Mouse (Mus musculus) lung, adult 2 months (tissue): Measurements from ENCODE around the gene Sap25. TPM values are rescaled to one million over a fixed set of nuclear protein-coding genes. Genes with fewer than 3 reads are reported as not detected.
"Not testable (repeated sequence)": the region's sequence is repeated elsewhere in the genome, so short reads cannot be mapped to it uniquely, and the experiment has no call there.

Source experiments
- DNase-seq: peaks from one replicate; pipeline ENCODE4 v3.0.0; 2022
- H3K4me1 ChIP-seq: fragments of 200-500 bp; 2 replicates; pipeline ENCODE4 v1.6.1; 2011; ENCODE audit warnings: low read length; ENCODE audit not compliant: control insufficient read depth, insufficient read depth
- H3K4me3 ChIP-seq: fragments of 200-500 bp; replicated peaks from 2 replicates; pipeline ENCODE3; 2011; ENCODE audit warnings: low read depth, mild to moderate bottlenecking, control low read depth, low read length; ENCODE audit errors: extremely low read depth
- CTCF ChIP-seq: fragments of 200-500 bp; IDR thresholded peaks from 2 replicates; pipeline ENCODE4 v1.5.1; 2011; ENCODE audit warnings: mild to moderate bottlenecking, low read length, control low read depth; ENCODE audit not compliant: insufficient read depth
- POLR2A ChIP-seq: fragments of 200-500 bp; IDR thresholded peaks from 2 replicates; pipeline ENCODE4 v1.6.1; 2011; ENCODE audit warnings: low read depth, mild to moderate bottlenecking, control low read depth, low read length, borderline replicate concordance; ENCODE audit errors: extremely low read depth
- WGBS: fragments of 180-500 bp; shearing (Covaris S2); methylation state at CpG from one replicate; pipeline ENCODE4 v1.1.7; 2018; 5-methylcytosine and 5-hydroxymethylcytosine counted together
- polyA plus RNA-seq: library from polyadenylated mRNA; depleted of rRNA; stranded (reverse); fragments of >200 nt; gene quantifications from 2 replicates; pipeline ENCODE4 v1.2.3, GENCODE M21; 2012

Gene Sap25
- polyA plus RNA-seq, 1 experiment = 162 TPM

DNA sequence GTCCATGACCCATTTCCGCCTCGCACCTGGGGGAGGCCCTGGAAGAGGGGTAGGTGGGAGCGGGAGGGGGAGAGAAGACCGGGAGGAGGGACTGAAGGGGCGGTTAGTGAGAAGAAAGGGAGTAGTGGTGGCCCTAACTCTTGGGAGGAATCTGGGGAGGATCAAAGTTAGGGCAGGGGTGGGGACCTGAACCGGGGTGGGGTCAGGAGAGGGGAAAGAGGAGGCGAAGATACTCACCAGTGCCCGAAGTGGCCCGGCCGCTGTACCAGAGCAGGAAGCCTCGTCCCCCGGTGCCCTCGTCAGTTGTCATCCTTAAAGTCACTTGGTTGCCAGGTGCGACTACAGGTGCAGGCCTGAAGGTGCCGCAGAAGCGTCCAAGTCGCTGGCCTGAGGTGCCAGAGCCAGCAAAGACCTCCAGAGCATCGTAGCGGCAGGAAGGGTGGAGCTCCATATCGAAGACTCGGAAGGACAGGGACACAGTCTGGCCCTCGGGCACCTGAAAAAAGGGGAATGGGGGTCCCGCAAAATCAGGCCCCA, 32.4 kb upstream of the Sap25 start:
- Histone ChIP-seq H3K4me3 (no peak overlapping the region), H3K4me1 (peaks cover 10% of the 10 kb centered on the region; the same call in 1 of the 2 replicates)
- 42% methylated on average over 22 of the region's 23 CpGs for WGBS
- peak; percentile 19; the same call in 1 of the 2 replicates for TF ChIP-seq CTCF
- TF ChIP-seq POLR2A = no peak
- peak; percentile 26 for DNase-seq

DNA sequence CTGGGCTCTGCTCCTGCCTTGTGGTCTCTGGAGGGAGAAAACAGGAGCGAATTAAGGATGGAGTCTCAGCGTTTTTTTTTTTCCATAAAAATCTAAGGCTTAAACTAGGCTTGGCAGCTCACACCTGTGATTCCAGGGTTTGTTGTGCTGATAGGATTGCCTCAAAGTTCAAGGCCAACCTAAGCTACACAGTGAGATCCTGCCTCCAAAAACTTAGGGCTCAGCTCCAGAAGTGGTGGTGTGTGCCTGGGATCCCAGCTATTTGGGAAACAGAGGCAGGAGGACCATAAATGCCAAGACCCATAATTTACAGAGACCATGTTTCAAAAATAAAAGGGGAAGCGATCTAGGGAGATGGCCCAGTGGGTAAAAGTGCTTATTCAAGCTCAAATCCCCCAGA, 31.8 kb upstream of the Sap25 start:
- Histone ChIP-seq H3K4me1 (peaks cover 10% of the 10 kb centered on the region; the same call in 1 of the 2 replicates), H3K4me3 (no peak overlapping the region)
- DNase-seq = no peak
- TF ChIP-seq CTCF (no peak), POLR2A (no peak)
- WGBS = 64% methylated on average over 3 of the region's 3 CpGs

DNA sequence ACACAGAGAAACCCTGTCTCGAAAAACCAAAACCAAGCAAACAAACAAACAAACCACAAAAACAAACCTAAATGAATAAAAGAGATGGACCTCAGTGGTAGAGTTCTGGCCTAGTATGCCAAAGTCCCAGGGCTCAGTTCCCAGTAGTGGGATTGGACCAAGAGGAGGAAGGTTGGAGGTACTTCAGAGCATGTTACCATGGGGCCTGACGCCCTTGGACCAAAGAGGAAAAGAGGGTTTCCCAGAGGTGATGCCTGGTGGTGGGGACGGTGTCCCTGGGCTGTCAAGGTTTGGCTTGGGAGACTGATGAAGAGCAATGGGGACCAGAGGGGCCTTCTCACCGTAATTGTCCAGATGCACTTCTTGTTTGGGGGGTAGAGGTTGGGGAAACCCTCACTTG, 31.1 kb upstream of the Sap25 start:
- WGBS = 59% methylated on average over 4 of the region's 4 CpGs
- no peak for DNase-seq
- no peak for TF ChIP-seq CTCF
- TF ChIP-seq POLR2A = no peak
- H3K4me3 ChIP-seq = peak overlapping the region; percentile 66
- H3K4me1 ChIP-seq = peaks cover 10% of the 10 kb centered on the region; the same call in 1 of the 2 replicates

DNA sequence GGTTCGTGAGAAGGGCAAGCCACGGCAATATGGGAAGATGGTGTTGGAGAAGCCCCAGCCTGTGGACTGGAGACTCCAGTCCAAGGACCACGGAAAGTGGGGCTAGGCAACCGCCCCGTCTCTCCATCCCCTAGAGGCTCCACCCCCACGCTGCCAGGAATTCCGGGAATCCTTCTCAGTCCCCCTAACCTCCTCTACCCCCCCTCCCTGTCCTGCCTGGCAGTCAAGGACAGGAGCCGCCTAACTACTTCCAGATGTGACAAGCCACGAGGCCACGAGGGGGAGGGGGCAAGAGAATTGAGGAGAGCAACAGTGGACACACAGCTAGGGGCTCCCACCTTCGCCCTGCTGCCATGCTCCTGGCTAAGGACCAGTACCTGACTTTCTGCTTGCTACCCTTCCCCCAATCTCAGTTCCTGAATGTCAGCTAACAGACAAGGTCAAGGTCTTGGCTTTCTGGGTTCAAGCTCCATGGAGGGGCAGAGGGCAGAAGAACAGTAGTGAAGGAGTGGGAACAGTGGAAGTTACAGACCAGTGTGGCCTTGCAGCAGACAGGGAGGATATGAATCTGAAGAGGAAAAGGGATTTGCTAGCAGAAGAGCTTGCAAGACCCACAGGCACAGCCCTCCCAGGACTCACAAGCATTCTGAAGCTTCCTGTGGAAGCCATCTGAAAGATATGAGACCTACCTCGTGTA, 30.4 kb upstream of the Sap25 start:
- Histone ChIP-seq H3K4me1 (peaks cover 10% of the 10 kb centered on the region; the same call in 1 of the 2 replicates), H3K4me3 (peak overlapping the region; percentile 66)
- peak; percentile 65 for DNase-seq
- TF ChIP-seq POLR2A (no peak), CTCF (no peak)
- WGBS = 11% methylated on average over 12 of the region's 12 CpGs

DNA sequence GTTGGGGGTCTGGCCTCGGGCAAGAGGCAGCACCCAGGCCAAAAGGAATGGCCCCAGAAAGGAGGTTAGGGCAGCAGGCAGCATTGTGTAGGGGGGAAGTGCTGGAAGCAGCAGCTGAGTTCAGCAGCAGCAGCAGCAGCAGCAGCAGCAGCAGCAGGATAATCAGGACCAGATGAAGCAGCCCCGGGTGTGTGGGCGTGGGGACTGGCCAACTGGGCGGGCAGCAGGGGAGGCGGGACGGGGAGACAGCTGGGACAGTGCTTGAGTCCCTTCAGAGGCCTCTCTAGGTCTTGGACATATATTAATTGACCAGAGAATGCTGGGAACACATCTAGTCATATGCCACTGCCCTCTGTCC, 29.9 kb upstream of the Sap25 start:
- TF ChIP-seq POLR2A (no peak), CTCF (no peak)
- 32% methylated on average over 6 of the region's 6 CpGs for WGBS
- peak; percentile 33 for DNase-seq
- Histone ChIP-seq H3K4me1 (peaks cover 10% of the 10 kb centered on the region; the same call in 1 of the 2 replicates), H3K4me3 (peak overlapping the region; percentile 56)

DNA sequence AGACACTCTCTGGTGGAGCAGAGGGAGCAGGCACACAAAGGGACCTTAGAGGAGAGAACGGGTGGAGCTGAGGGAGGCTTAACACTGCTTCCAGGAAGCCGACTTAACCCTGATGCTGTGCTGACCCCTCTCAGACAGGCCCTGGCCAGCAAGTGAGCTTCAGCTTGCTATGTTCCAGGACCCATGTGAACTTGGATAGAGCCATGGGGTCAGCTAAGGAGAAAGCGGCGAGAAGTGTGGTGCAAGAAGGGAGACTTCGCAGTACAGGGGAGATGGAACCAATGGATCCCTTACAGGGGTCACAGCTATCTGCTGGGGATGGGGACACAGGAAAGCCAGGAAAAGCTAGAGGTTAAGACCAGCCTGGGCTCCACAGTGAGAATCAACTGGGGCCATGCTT, 28.1 kb upstream of the Sap25 start:
- 68% methylated on average over 5 of the region's 5 CpGs for WGBS
- Histone ChIP-seq H3K4me1 (peaks cover 10% of the 10 kb centered on the region; the same call in 1 of the 2 replicates), H3K4me3 (no peak overlapping the region)
- TF ChIP-seq CTCF (no peak), POLR2A (no peak)
- DNase-seq = no peak

DNA sequence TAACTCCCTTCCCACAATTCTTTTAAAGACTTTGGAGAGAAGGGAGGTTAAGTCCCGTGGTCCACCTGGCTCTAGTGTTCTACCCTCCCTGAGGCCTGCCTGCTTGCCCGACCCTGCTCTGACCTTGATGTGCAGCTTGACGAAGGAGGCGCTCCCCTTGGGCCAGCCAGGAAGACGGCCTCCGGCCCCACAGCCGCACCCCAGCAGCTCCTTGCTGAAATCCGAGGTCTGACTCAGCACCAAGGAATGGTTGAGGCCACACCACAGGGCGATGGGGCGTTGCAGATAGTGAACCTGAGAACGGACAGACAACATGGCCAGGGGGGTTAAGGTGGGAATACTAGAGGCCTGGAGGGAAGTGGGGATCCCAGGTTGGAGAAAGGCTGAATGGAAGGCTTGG, 27.6 kb upstream of the Sap25 start, which contains the start of gene Pcolce:
Pcolce (minus strand) TSS at position 235 of the 400 bp plus-strand sequence.
- H3K4me3 ChIP-seq = no peak within 1 kb of the TSS
- WGBS = 50% methylated on average over 11 of the region's 11 CpGs
- peak; percentile 40 for DNase-seq
- no peak for TF ChIP-seq CTCF
- peak; percentile 14; the same call in 1 of the 2 replicates for TF ChIP-seq POLR2A
- peaks cover 10% of the 10 kb centered on the region; the same call in 1 of the 2 replicates for H3K4me1 ChIP-seq

DNA sequence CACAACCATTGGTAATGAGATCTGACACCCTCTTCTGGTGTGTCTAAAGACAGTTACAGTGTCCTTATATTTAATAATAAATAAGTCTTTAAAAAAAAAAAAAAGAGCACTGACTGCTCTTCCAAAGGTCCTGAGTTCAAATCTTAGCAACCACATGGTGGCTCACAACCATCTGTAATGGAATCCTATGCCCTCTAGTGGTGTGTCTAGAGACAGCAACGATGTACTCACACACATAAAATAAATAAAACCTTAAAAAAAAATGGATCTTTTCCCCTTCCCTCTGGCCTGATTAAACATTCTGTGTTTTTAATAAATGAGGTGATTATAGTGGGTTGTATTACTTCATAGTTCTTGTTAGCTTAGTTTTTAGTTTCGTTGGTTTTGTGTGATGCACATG, 26.2 kb upstream of the Sap25 start:
- H3K4me3 ChIP-seq, DNase-seq: not testable (repeated sequence)
- peaks cover 10% of the 10 kb centered on the region; the same call in 1 of the 2 replicates for H3K4me1 ChIP-seq
- 73% methylated on average over 2 of the region's 2 CpGs for WGBS

DNA sequence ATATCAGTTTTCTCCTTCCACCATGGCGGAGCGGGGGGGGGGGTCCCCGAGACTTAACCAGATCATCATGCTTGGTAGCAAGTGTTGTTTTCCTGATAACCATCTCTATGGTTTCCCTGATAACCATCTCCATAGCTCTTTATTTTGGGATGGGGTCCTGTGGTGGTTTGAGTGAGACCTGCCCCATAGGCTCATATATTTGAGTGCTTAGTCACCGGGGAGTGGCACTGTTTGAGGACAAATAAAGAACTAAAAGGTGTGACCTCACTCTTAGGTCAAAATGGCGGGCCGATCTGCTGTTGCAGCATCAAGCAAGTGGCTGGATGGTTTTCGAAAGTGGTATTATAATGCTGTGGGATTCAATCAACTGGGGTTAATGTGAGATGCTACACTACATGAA, 25.8 kb upstream of the Sap25 start:
- no peak for DNase-seq
- TF ChIP-seq CTCF = no peak
- TF ChIP-seq POLR2A = no peak
- no peak overlapping the region for H3K4me3 ChIP-seq
- peaks cover 7% of the 10 kb centered on the region; the same call in 1 of the 2 replicates for H3K4me1 ChIP-seq
- WGBS = 74% methylated on average over 7 of the region's 7 CpGs
